Mouse (Mus musculus) B cell, adult 2 months (primary cell): ENCODE results near the gene Slc7a6.
A peak's percentile ranks its signal among the peaks of the same experiment; 100 is the strongest.

Source experiments
- DNase-seq, 2 experiments: peaks; one replicate each; pipeline ENCODE4 v3.0.0; 2022

Slc7a6 gene

GRCm38 (mm10) chr8:106140769-106141168, 27.9 kb upstream of the Slc7a6 start:
- peak; percentile 91 to 92 for DNase-seq

GRCm38 (mm10) chr8:106145331-106145730, 23.3 kb upstream of the Slc7a6 start:
- DNase-seq, result no peak

GRCm38 (mm10) chr8:106146014-106146413, 22.6 kb upstream of the Slc7a6 start:
- DNase-seq, result no peak

- DNase-seq, result no peak
Observed at GRCm38 (mm10) chr8:106147868-106148565, 20.6 kb upstream of the Slc7a6 start.

- no peak for DNase-seq
Observed at GRCm38 (mm10) chr8:106149025-106149424, 19.6 kb upstream of the Slc7a6 start.

- DNase-seq, result peak; percentile 93 to 94
Observed at GRCm38 (mm10) chr8:106149801-106150652, 18.6 kb upstream of the Slc7a6 start, which contains the start of gene Pla2g15. Pla2g15 (plus strand) TSS chr8:106150399.

GRCm38 (mm10) chr8:106150653-106151000, 18.0 kb upstream of the Slc7a6 start:
- no peak for DNase-seq

GRCm38 (mm10) chr8:106151041-106151440, 17.6 kb upstream of the Slc7a6 start:
- no peak for DNase-seq

GRCm38 (mm10) chr8:106152876-106153275, 15.8 kb upstream of the Slc7a6 start:
- DNase-seq, result no peak

- no peak for DNase-seq
Observed at GRCm38 (mm10) chr8:106157419-106157818, 11.2 kb upstream of the Slc7a6 start.

- no peak for DNase-seq
Observed at GRCm38 (mm10) chr8:106158381-106158780, 10.3 kb upstream of the Slc7a6 start.

GRCm38 (mm10) chr8:106159876-106160275, 8.8 kb upstream of the Slc7a6 start:
- no peak for DNase-seq

GRCm38 (mm10) chr8:106163251-106163650, 5.4 kb upstream of the Slc7a6 start:
- no peak for DNase-seq

GRCm38 (mm10) chr8:106165460-106165859, 3.2 kb upstream of the Slc7a6 start:
- DNase-seq, result peak; percentile 83 to 86

- DNase-seq, result no peak
Observed at GRCm38 (mm10) chr8:106169017-106169933, 618 bp downstream of the Slc7a6 start.

GRCm38 (mm10) chr8:106169934-106170480, 1.4 kb downstream of the Slc7a6 start:
- peak in 1 of 2 experiments; percentile 11 for DNase-seq

GRCm38 (mm10) chr8:106173566-106173965, 4.9 kb downstream of the Slc7a6 start:
- no peak for DNase-seq

GRCm38 (mm10) chr8:106176891-106177290, 8.2 kb downstream of the Slc7a6 start:
- DNase-seq, result no peak

- DNase-seq, result no peak
Observed at GRCm38 (mm10) chr8:106177594-106177993, 8.9 kb downstream of the Slc7a6 start.

- no peak for DNase-seq
Observed at GRCm38 (mm10) chr8:106178428-106178827, 9.8 kb downstream of the Slc7a6 start.

- no peak for DNase-seq
Observed at GRCm38 (mm10) chr8:106185628-106186270, 17.1 kb downstream of the Slc7a6 start.

GRCm38 (mm10) chr8:106186394-106186793, 17.7 kb downstream of the Slc7a6 start:
- DNase-seq, result no peak
